Mouse (Mus musculus): ENCODE results near the gene Pip4p1.

Pip4p1 gene

DNA sequence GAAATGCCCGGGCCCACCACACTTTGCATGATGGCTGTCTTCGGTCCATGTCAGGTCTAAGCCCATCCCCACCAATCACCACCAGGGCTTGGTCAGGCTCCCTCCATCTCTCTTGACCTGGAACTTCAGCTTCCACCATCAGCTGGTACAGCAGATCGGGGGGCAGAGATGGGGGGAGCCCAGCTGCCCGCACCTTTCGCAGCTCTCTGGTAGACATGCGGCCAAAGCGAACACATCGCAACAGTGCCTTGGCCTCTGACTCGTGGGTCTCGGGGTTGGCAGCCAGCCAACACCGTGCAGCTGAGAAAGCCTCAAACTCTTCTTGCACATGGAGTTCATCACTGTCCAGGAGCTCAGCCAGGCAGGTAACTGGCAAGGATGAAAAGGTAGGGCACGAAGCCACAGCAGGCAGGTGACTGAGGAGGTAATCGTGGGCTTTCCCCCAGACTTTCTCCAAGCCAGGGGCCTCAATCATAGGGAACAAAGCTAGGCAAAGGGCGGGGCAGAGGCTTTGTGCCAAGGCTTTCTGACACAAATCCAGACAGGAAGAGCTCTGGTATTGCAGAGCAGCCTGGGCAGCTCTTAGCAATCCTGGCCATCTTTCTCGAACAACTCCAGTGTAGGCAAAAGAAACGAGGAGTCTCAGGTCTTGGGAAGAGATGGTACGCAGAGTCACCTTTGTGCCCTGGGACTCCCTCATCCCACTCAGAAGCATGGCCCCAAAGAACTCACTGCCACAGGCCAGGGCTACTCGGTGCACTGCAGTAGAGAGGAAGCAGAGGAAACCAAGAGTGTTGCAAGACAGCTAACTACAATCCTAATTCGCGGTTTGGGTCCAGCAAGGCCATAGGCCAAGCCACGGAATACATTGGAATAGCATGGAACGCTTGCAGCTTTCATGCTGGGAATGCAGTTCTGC is 37.9 kb downstream of the Pip4p1 start:
- DNase-seq (ENCODE audit: low spot score in 2 of 2), result no peak

- DNase-seq (ENCODE audit: low spot score in 2 of 2), result no peak
Observed at GRCm38 (mm10) chr14:50892091-50892490, 38.6 kb downstream of the Pip4p1 start.

GRCm38 (mm10) chr14:50891621-50892020 is 39.0 kb downstream of the Pip4p1 start:
- no peak for DNase-seq (ENCODE audit: low spot score in 2 of 2)

GRCm38 (mm10) chr14:50876236-50876950 is 54.3 kb downstream of the Pip4p1 start:
- no peak for DNase-seq (ENCODE audit: low spot score in 2 of 2)
